Mouse (Mus musculus) gastrocnemius, postnatal 4 days (tissue): ENCODE results near the gene Krt80. TPM values are rescaled to one million over a fixed set of nuclear protein-coding genes. Genes with fewer than 3 reads are reported as not detected.

Source experiments
- DNase-seq, 2 experiments: peaks; one replicate each; pipeline ENCODE4 v3.0.0; 2021 to 2022; ENCODE audit warnings: low spot score in 2 of 2, mixed read lengths in 2 of 2
- total RNA-seq, 2 experiments: library from RNA; stranded (reverse); gene quantifications; 2 replicates each; pipeline ENCODE4 v1.2.3; 2021

Krt80 gene
- total RNA-seq, 2 experiments from 2014 or later, result 2.7 to 3.4 TPM

GRCm38 (mm10) chr15:101375956-101376775 is 6.2 kb upstream of the Krt80 start:
- DNase-seq, result no peak

DNA sequence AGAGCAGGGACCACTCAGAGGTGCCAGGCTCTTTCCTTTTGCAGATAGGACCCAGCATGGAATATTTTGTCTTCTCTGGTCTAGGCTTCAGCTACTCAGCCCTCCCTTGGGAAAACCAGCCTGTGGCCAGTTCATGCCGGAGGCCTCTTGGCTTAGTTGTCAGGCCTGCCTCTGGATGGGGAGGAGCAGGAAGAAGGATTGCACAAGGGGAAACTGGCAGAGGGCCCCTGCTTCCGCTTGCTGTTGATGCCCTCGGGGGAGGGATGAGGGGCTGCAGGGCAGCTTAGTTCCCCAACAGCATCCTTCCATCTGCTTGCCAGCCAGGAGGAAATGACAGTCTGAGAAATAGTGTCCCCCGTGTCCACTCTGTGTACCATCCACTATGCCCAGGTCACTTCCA is 4.9 kb upstream of the Krt80 start:
- peak in 1 of 2 experiments; percentile 39 for DNase-seq

- no peak for DNase-seq
Measured at GRCm38 (mm10) chr15:101373286-101373898, 3.4 kb upstream of the Krt80 start.

GRCm38 (mm10) chr15:101372131-101372977 is 2.4 kb upstream of the Krt80 start:
- DNase-seq, result no peak

GRCm38 (mm10) chr15:101371141-101371985 is 1.4 kb upstream of the Krt80 start:
- no peak for DNase-seq

GRCm38 (mm10) chr15:101369382-101370100 is 421 bp downstream of the Krt80 start:
- DNase-seq, result peak in 1 of 2 experiments; percentile 39

GRCm38 (mm10) chr15:101368502-101369381 is 1.2 kb downstream of the Krt80 start:
- no peak for DNase-seq

DNA sequence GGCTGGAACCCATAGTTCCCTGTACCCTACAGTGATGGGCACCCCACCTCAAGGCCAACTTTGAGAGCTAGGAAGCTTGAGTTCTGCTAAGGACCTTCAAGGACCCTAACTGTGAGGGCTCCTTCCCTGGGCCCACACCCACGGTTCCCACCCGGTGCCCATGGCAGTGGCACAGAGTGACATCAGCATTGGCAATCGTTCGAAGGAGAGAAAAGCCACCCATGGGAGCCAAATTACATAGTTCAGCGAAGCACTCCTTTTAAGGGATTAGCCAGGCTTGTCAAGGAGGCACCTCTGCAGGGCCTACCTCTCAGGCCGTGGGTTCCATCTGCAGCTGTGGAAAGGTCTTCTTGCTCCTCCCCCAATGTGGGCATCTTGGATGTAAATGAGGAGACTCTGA is 1.9 kb downstream of the Krt80 start:
- DNase-seq, result no peak

DNA sequence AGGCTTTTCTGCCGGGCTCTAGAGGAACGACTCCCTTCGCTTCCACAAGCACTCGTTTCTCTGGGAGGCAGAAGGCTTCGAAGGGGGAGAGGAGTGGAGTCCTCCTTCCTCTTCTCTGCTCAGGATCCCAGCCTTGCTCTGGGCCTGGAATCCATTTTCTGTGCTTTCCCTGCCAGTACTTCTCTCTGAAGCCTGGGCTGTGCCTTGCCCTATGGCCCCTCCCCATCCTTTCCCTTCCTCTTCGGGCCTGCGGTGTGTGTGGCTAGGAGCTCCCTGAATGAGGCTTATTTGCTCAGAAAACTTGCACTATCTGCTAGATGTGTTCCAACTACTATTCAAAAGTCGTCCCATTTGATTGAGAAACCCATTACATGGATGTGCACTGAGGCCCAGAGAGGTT is 2.5 kb downstream of the Krt80 start:
- DNase-seq, result no peak

GRCm38 (mm10) chr15:101366926-101367325 is 3.0 kb downstream of the Krt80 start:
- DNase-seq, result no peak

GRCm38 (mm10) chr15:101366482-101366881 is 3.5 kb downstream of the Krt80 start:
- DNase-seq, result no peak

DNA sequence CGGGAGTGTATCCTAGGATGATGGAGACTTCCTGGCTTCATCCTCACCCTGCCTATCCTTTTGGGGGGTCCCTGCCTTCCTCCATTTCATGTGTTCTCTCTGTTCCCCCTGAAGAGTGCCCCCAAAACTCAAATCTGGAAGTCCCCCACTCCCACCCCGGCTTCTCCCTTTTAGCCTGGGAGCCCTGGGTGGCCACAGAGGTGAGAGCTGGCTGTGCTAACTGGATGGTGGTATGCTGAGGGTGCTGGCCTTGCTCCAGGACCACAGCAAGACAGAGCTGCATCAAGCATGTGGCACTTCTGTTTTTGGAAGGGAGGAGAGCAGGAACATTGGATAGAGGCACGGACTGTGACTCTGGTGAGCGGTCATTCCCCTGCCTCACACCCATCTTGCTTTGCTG is 4.2 kb downstream of the Krt80 start:
- no peak for DNase-seq

DNA sequence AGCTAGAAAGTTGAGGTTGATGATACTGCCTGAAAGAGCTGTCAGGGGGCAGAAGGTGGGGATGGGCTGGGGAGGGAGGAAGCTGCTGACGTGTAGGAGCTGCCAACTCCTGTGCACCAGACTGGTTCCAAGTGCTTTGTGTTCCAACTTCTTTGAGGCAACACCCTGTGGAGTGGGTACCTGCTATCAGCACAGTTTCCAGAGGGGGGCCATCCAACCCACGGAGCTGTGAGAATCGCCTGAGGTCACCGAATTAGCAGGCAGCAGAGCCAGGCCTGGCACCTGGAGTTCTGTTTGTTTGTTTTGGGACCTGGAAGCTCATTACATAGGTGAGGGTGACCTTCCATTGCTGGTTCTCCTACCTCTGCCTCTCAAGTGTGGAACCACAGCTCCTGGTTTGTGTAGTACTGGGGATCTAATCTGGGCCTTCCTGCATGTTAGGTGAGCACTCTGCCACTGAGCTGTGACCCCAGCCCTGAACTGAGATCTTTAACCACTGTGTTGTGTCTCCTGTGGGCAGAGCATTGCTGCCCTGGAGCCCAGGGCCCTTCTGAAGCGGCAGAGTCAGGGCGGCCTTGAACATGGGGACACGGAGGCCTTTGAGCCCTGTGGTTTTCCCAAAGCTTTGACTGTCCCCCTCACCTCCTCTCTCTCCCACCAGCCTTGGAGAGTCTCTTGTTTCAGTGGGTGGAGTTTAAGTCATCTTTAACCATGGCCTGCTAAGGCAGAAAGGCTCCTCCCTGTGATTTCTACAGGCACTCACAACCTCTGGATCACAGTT is 4.9 kb downstream of the Krt80 start:
- no peak for DNase-seq

DNA sequence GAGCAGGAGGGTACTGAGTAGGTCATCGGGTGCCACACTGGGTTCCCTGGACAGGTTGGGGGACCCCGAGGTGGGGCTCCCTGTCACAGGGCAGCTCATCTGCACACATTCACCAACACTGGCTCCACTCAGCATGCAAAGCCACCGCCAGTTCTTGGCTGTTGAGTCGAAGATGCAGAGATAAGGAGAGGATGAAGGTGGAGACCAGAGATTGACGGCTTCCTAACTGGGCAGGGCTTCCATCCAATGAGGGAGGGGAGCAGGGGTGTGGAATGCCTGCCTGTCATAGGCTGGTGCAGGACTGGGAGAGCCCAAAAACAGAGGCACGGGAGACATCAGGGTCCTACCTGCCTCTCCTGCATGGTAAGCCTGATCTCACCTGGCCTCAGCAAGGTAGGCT is 5.5 kb downstream of the Krt80 start:
- no peak for DNase-seq

GRCm38 (mm10) chr15:101363933-101364332 is 6.0 kb downstream of the Krt80 start:
- no peak for DNase-seq

DNA sequence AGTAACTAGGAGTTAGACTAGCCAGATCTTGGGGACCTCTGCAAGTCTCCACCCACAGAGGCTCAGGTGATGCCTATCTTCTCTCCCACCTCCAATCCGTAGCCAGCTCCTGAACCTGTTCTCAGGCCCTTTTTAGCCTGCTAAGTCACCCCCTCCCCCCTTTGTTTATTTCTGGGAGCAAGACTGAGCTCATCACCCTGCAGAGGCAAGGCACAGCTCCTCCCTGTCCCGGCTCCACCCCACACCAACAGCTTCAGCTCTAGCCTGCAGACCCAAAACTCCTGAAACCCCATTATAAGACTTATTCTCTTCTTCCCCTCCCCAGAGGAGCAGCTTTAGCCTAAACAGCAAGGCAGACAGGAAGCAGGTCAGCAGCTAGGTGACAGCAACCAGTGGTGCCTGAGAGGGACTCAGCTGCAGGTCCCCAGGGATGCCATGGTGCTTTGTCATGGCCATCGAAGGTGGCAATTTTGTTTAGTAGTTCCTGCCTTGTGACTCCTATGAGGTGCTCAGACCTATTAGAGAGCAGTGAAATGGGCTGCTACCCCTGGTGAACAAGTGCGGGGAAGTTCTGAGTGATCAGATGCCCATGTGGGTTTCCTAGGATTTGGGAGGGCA is 7.5 kb downstream of the Krt80 start:
- DNase-seq, result no peak

DNA sequence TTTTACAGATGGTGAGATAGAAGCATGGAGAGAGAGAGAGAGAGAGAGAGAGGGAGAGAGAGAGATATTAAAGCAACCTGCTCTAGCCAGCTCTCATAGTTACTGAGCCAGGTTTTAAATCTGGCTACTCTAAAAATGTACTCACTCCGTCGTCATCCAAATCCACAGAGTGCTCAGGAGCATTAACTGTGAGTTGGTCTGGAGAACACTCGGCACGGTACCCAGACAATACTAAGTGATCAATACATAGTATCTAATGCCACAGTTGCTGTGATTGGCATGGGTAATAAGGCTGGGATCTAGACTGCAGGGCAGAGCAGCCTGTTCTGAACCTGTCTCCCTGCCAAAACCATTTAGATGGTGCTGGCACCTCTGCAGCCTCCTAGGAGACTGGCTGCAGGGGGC is 14.6 kb downstream of the Krt80 start:
- DNase-seq, result no peak
